Comparison of ENCODE assay signal across 8 mouse cellular contexts in the genomic region with DNA sequence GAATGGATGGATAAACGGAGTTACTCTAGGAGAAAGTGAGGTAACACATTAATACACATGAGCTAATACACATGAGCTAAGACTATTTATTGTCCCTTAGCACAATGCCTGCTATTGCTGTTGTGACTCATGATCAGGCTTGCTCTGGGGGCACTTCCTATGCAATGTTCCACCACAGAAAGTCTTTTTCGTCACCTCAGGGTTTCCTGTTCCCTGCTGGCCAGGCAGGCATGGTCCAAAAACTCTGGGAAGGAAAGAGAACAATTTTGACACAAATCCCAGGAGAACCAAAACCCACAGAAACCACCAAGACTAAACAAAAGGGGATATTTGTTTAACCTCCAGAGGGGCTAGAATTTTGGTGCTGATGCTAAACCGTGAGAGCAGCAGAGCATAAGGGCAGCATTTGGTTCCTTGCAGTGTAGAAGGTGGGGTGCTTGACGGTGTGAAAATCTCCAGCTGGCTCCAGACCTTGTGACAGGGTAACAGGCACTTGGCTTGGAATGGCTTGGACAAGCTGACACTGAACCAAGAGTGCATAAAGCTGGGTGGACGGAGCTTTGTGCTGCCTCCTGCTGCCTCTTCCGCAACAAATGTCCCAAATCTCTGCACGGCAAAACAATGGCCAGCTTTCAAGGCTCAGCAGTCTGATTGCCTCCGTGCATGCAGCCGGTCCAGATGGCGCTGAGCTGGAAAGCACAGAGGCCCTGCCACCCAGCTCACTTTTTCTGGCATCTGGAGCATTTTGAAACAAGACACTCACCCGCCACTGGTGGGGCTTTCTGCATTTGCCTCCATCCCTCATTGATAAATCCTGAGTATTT. TPM values are rescaled to one million over a fixed set of nuclear protein-coding genes. Genes with fewer than 3 reads are reported as not detected.
DNase-seq lines count a peak whose midpoint lies in the region; ATAC-seq lines count a peak whose summit lies in the region.

No protein-coding gene starts in this region.

- ATAC-seq in frontal cortex, adult (ENCODE audit: low TSS enrichment) = peak; percentile 43
- no peak for ATAC-seq in heart, embryonic 12.5 days (ENCODE audit: insufficient number of reproducible peaks, low FRiP score)
- ATAC-seq in neural tube, embryonic 13.5 days (ENCODE audit: low read depth) = no peak

- peaks cover 22% of the 10 kb centered on the region for H3K4me1 ChIP-seq in heart, embryonic 12.5 days (replicated peaks)
- H3K4me1 ChIP-seq in neural tube, embryonic 13.5 days (replicated peaks) = peaks cover 33% of the 10 kb centered on the region

- peaks cover 9% of the 10 kb centered on the region; the same call in 1 of the 2 replicates for H3K27me3 ChIP-seq in heart, embryonic 12.5 days (replicated peaks)
- H3K27me3 ChIP-seq in neural tube, embryonic 13.5 days = peaks cover 4% of the 10 kb centered on the region; the same call in 1 of the 2 replicates

- 17% methylated on average over 11 of the region's 11 CpGs for WGBS in heart, embryonic 12.5 days
- 15% methylated on average over 11 of the region's 11 CpGs for WGBS in neural tube, embryonic 13.5 days

- H3K9ac ChIP-seq in heart, embryonic 12.5 days = 0 out of 2 replicates have a peak overlapping the region, but pooled peaks have one; percentile 30
- H3K9ac ChIP-seq in neural tube, embryonic 13.5 days = peak overlapping the region; percentile 31; the same call in 1 of the 2 replicates

- H3K4me3 ChIP-seq in heart, embryonic 12.5 days = no peak overlapping the region
- H3K4me3 ChIP-seq in neural tube, embryonic 13.5 days = no peak overlapping the region

- no peaks in the 10 kb centered on the region for H3K9me3 ChIP-seq in heart, embryonic 12.5 days (replicated peaks)
- H3K9me3 ChIP-seq in neural tube, embryonic 13.5 days = no peaks in the 10 kb centered on the region

- DNase-seq in frontal cortex, postnatal 36 days (ENCODE audit: low spot score in 2 of 2) = no peak
- DNase-seq in 3134 (ENCODE audit: extremely low read depth, insufficient read length, low spot score) = peak; percentile 71
- DNase-seq in cerebellum, postnatal 25 days = peak; percentile 89
- DNase-seq in kidney, postnatal 36 days = peak; percentile 53 to 54
- DNase-seq in T-cell, adult 2 months (ENCODE audit: low spot score) = no peak

- peak overlapping the region; percentile 18; the same call in 1 of the 2 replicates for H3K4me2 ChIP-seq in heart, embryonic 12.5 days
- no peak overlapping the region for H3K4me2 ChIP-seq in neural tube, embryonic 13.5 days

- peak overlapping the region; percentile 71 for H3K27ac ChIP-seq in heart, embryonic 12.5 days (ENCODE audit: poor library complexity, severe bottlenecking)
- peak overlapping the region; percentile 74 for H3K27ac ChIP-seq in neural tube, embryonic 13.5 days (replicated peaks)

- peaks cover 4% of the 10 kb centered on the region; the same call in 1 of the 2 replicates for H3K36me3 ChIP-seq in heart, embryonic 12.5 days
- no peaks in the 10 kb centered on the region for H3K36me3 ChIP-seq in neural tube, embryonic 13.5 days

RNA-seq across cellular contexts. Expression of gene Fkbpl, which starts 3.6 kb away (rescaled TPM):
- polyA plus RNA-seq in heart, embryonic 12.5 days (2016; fragmentation: Nextera tagmentation; extraction: Ambion mirVana) = 10.2 and 11.1 TPM in 2 replicates
- 17.1 and 18.6 TPM in 2 replicates for polyA plus RNA-seq in neural tube, embryonic 13.5 days (2015; fragmentation: Nextera tagmentation; extraction: Ambion mirVana)

RNA-seq across cellular contexts. Expression of gene Atf6b, which starts 6.0 kb away (rescaled TPM):
- polyA plus RNA-seq in heart, embryonic 12.5 days (2016; fragmentation: Nextera tagmentation; extraction: Ambion mirVana) = 63.2 and 67.0 TPM in 2 replicates
- polyA plus RNA-seq in neural tube, embryonic 13.5 days (2015; fragmentation: Nextera tagmentation; extraction: Ambion mirVana) = 106 TPM in 2 replicates

RNA-seq across cellular contexts. Expression of gene Prrt1, which starts 11.7 kb away (rescaled TPM):
- 0.17 TPM in 1 of 2 replicates, not detected in the other for polyA plus RNA-seq in heart, embryonic 12.5 days (2016; fragmentation: Nextera tagmentation; extraction: Ambion mirVana)
- polyA plus RNA-seq in neural tube, embryonic 13.5 days (2015; fragmentation: Nextera tagmentation; extraction: Ambion mirVana) = 3.8 and 4.2 TPM in 2 replicates

RNA-seq across cellular contexts. Expression of gene Ppt2, which starts 12.7 kb away (rescaled TPM):
- 28.9 TPM in 2 replicates for polyA plus RNA-seq in heart, embryonic 12.5 days (2016; fragmentation: Nextera tagmentation; extraction: Ambion mirVana)
- 23.7 and 25.0 TPM in 2 replicates for polyA plus RNA-seq in neural tube, embryonic 13.5 days (2015; fragmentation: Nextera tagmentation; extraction: Ambion mirVana)

RNA-seq across cellular contexts. Expression of gene Egfl8, which starts 25.2 kb away (rescaled TPM):
- 0.30 and 0.57 TPM in 2 replicates for polyA plus RNA-seq in heart, embryonic 12.5 days (2016; fragmentation: Nextera tagmentation; extraction: Ambion mirVana)
- 21.8 and 28.4 TPM in 2 replicates for polyA plus RNA-seq in neural tube, embryonic 13.5 days (2015; fragmentation: Nextera tagmentation; extraction: Ambion mirVana)

Comparison
In these comparisons a context has a peak if more than half of its experiments do, and no peak if none do; other contexts are left out.
1. DNase-seq: peak in 3134 (single experiment), cerebellum, postnatal 25 days (2 of 2) and kidney, postnatal 36 days (2 of 2); none in frontal cortex, postnatal 36 days (0 of 2) and T-cell, adult 2 months (single experiment).